Mouse (Mus musculus): ENCODE data around the gene Alpi. TPM values are rescaled to one million over a fixed set of nuclear protein-coding genes. Genes with fewer than 3 reads are reported as not detected.
A peak's percentile ranks its signal among the peaks of the same experiment; 100 is the strongest.

Gene Alpi
- 177 and 718 TPM in 2 replicates for polyA plus RNA-seq (2012; rRNA removed)

GRCm38 (mm10) chr1:87101411-87101810, at the start of gene Alpi:
TSS of gene Alpi (minus strand) at chr1:87101606.
- peak; percentile 28 for DNase-seq (ENCODE audit: low read depth, low spot score)
- WGBS, result 42% methylated on average over 1 of the region's 1 CpGs

- 41% methylated on average over 13 of the region's 13 CpGs for WGBS
- no peak for DNase-seq (ENCODE audit: low read depth, low spot score)
Observed at GRCm38 (mm10) chr1:87149422-87149821, 48.0 kb upstream of the Alpi start.

- DNase-seq (ENCODE audit: low read depth, low spot score), result no peak
- WGBS, result 75% methylated on average over 10 of the region's 10 CpGs
Observed at GRCm38 (mm10) chr1:87143141-87143540, 41.7 kb upstream of the Alpi start.

GRCm38 (mm10) chr1:87142456-87142855, 41.0 kb upstream of the Alpi start:
- 45% methylated on average over 9 of the region's 9 CpGs for WGBS
- no peak for DNase-seq (ENCODE audit: low read depth, low spot score)

GRCm38 (mm10) chr1:87141550-87141949, 40.1 kb upstream of the Alpi start:
- WGBS, result 89% methylated on average over 4 of the region's 4 CpGs
- DNase-seq (ENCODE audit: low read depth, low spot score), result no peak

- DNase-seq (ENCODE audit: low read depth, low spot score), result no peak
- WGBS, result 64% methylated on average over 4 of the region's 4 CpGs
Observed at GRCm38 (mm10) chr1:87131803-87132202, 30.4 kb upstream of the Alpi start.

GRCm38 (mm10) chr1:87127206-87128030, 26.0 kb upstream of the Alpi start:
- no peak for DNase-seq (ENCODE audit: low read depth, low spot score)
- 13% methylated on average over 43 of the region's 43 CpGs for whole genome bisulfite sequencing

- no peak for DNase-seq (ENCODE audit: low read depth, low spot score)
- 41% methylated on average over 6 of the region's 6 CpGs for WGBS
Observed at GRCm38 (mm10) chr1:87124673-87125072, 23.3 kb upstream of the Alpi start, which contains the start of gene Akp3. TSS of gene Akp3 (plus strand) at chr1:87124973.

- WGBS, result 79% methylated on average over 1 of the region's 1 CpGs
- no peak for DNase-seq (ENCODE audit: low read depth, low spot score)
Observed at GRCm38 (mm10) chr1:87114784-87115183, 13.4 kb upstream of the Alpi start.

GRCm38 (mm10) chr1:87111719-87112354, 10.4 kb upstream of the Alpi start:
- WGBS, result 40% methylated on average over 9 of the region's 9 CpGs

GRCm38 (mm10) chr1:87108564-87108963, 7.2 kb upstream of the Alpi start:
- no peak for DNase-seq (ENCODE audit: low read depth, low spot score)
- 75% methylated on average over 4 of the region's 4 CpGs for WGBS

More at GRCm38 (mm10) chr1:87111719-87112354, 10.4 kb upstream of the Alpi start:
- no peak for DNase-seq (ENCODE audit: low read depth, low spot score)

GRCm38 (mm10) chr1:87106536-87106935, 5.1 kb upstream of the Alpi start:
- WGBS, result 79% methylated on average over 8 of the region's 8 CpGs
- DNase-seq (ENCODE audit: low read depth, low spot score), result no peak

GRCm38 (mm10) chr1:87103936-87104335, 2.5 kb upstream of the Alpi start:
- no peak for DNase-seq (ENCODE audit: low read depth, low spot score)
- 73% methylated on average over 1 of the region's 1 CpGs for WGBS

- WGBS, result 68% methylated on average over 3 of the region's 3 CpGs
- DNase-seq (ENCODE audit: low read depth, low spot score), result no peak
Observed at GRCm38 (mm10) chr1:87102114-87102513, 708 bp upstream of the Alpi start.

- DNase-seq (ENCODE audit: low read depth, low spot score), result peak; percentile 6
- WGBS, result 15% methylated on average over 30 of the region's 30 CpGs
Observed at GRCm38 (mm10) chr1:87098358-87098975, 2.9 kb downstream of the Alpi start.

GRCm38 (mm10) chr1:87095642-87096041, 5.8 kb downstream of the Alpi start:
- WGBS, result 72% methylated on average over 8 of the region's 8 CpGs
- DNase-seq (ENCODE audit: low read depth, low spot score), result no peak

- WGBS, result 48% methylated on average over 4 of the region's 4 CpGs
- no peak for DNase-seq (ENCODE audit: low read depth, low spot score)
Observed at GRCm38 (mm10) chr1:87089828-87090227, 11.6 kb downstream of the Alpi start, which contains the start of gene Alppl2. TSS of gene Alppl2 (minus strand) at chr1:87089928.

- DNase-seq (ENCODE audit: low read depth, low spot score), result no peak
- 90% methylated on average over 11 of the region's 11 CpGs for WGBS
Observed at GRCm38 (mm10) chr1:87089251-87089650, 12.2 kb downstream of the Alpi start.

- 80% methylated on average over 17 of the region's 17 CpGs for WGBS
- DNase-seq (ENCODE audit: low read depth, low spot score), result no peak
Observed at GRCm38 (mm10) chr1:87086964-87087363, 14.4 kb downstream of the Alpi start.

GRCm38 (mm10) chr1:87086196-87086595, 15.2 kb downstream of the Alpi start:
- no peak for DNase-seq (ENCODE audit: low read depth, low spot score)
- WGBS, result 30% methylated on average over 4 of the region's 4 CpGs

All from large intestine, adult 2 months (tissue).